Mouse (Mus musculus) neural tube, embryonic 11.5 days (tissue): ENCODE measurements around the gene Speer2. TPM values are rescaled to one million over a fixed set of nuclear protein-coding genes. Genes with fewer than 3 reads are reported as not detected.

Experiments used
- ATAC-seq: fragments of 200-750 bp; cut with Nextera tagmentation; 2 replicates; pipeline ENCODE4 v1.8.0; 2017; ENCODE audit warnings: moderate number of reproducible peaks, mild to moderate bottlenecking, moderate TSS enrichment, moderate library complexity; ENCODE audit not compliant: insufficient read depth, low FRiP score, low TSS enrichment
- DNase-seq: peaks from one replicate; pipeline ENCODE4 v3.0.0-alpha.2; 2015; ENCODE audit warnings: low spot score
- H3K27ac ChIP-seq: fragments of 300-500 bp; sonication (generic); 2 replicates; pipeline ENCODE4 v1.5.1; 2014; ENCODE audit warnings: low read depth, mild to moderate bottlenecking, low read length
- H3K27me3 ChIP-seq: fragments of 300-500 bp; sonication (generic); 2 replicates; pipeline ENCODE4 v1.6.1; 2014; ENCODE audit warnings: mild to moderate bottlenecking, low read length, mixed read lengths; ENCODE audit not compliant: control insufficient read depth, insufficient read depth
- H3K36me3 ChIP-seq: fragments of 300-500 bp; sonication (generic); 2 replicates; pipeline ENCODE4 v1.6.1; 2014; ENCODE audit warnings: mild to moderate bottlenecking, low read length, moderate library complexity, mixed read lengths; ENCODE audit not compliant: control insufficient read depth, insufficient read depth
- H3K4me1 ChIP-seq: fragments of 300-500 bp; sonication (generic); 2 replicates; pipeline ENCODE4 v1.6.1; 2014; ENCODE audit warnings: low read length, mixed read lengths; ENCODE audit not compliant: control insufficient read depth, insufficient read depth
- H3K4me2 ChIP-seq: fragments of 300-500 bp; sonication (generic); 2 replicates; pipeline ENCODE4 v1.6.1; 2014; ENCODE audit warnings: low read depth, mild to moderate bottlenecking, moderate library complexity
- H3K4me3 ChIP-seq: fragments of 300-500 bp; sonication (generic); 2 replicates; pipeline ENCODE4 v1.5.1; 2014; ENCODE audit warnings: low read depth, low read length
- H3K9ac ChIP-seq: fragments of 300-500 bp; sonication (generic); 2 replicates; pipeline ENCODE4 v1.6.1; 2014; ENCODE audit warnings: mild to moderate bottlenecking, low read length
- H3K9me3 ChIP-seq: fragments of 300-500 bp; sonication (generic); 2 replicates; pipeline ENCODE4 v1.6.1; 2016; ENCODE audit warnings: low read length; ENCODE audit not compliant: control insufficient read depth
- WGBS: fragments of 180-500 bp; shearing (Covaris S2); extraction: QIAGEN DNeasy Blood & Tissue Kit; methylation state at CpG from one replicate; pipeline ENCODE4 v1.1.7; 2014; 5-methylcytosine and 5-hydroxymethylcytosine counted together
- polyA plus RNA-seq: library from polyadenylated mRNA; unstranded; fragments of >200 nt; fragmentation: Nextera tagmentation; extraction: Ambion mirVana; gene quantifications from 2 replicates; pipeline ENCODE4 v1.2.1, GENCODE M21; 2014

Speer2 gene
- not detected in 2 replicates for polyA plus RNA-seq

- DNase-seq: no peak
- ATAC-seq: no peak
These were observed at the start of gene Speer2 for GRCm38 (mm10) chr16:69863644-69864043. Gene Speer2, minus strand, starts transcription at chr16:69863744.

DNA sequence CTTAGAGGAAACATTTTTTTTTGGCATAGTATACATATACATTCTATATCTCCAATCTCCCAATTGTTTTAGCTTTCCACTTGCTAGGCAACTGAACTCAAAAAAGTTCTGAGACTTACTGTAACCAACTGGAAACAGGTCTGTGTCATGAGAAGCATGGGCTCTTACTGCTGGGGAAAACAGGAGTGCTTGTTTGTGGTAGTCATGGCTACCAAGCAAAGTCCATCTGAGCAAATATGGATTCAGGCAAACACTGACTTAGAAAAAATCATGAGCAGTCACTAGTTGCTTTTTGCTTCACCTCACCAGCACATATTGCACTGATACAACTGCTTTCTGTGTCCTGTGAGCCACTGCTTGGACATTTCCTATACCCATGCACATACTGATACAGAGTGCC is 40.8 kb upstream of the Speer2 start:
- no peak overlapping the region for H3K9ac ChIP-seq
- ATAC-seq (no peak), DNase-seq (no peak)
- no peak overlapping the region for H3K4me2 ChIP-seq
- no peaks in the 10 kb centered on the region for H3K4me1 ChIP-seq
- no peaks in the 10 kb centered on the region for H3K27me3 ChIP-seq
- H3K36me3 ChIP-seq: no peaks in the 10 kb centered on the region
- H3K27ac ChIP-seq: no peak overlapping the region
- no peaks in the 10 kb centered on the region for H3K9me3 ChIP-seq
- H3K4me3 ChIP-seq: no peak overlapping the region

More at GRCm38 (mm10) chr16:69863644-69864043, at the start of gene Speer2:
- H3K4me3 ChIP-seq: no peak within 1 kb of the TSS
- H3K9me3 ChIP-seq: no peaks in the 10 kb centered on the region
- no peak within 1 kb of the TSS for H3K4me2 ChIP-seq
- no peaks in the 10 kb centered on the region for H3K4me1 ChIP-seq
- WGBS: 90% methylated on average over 4 of the region's 4 CpGs
- H3K9ac ChIP-seq: no peak within 1 kb of the TSS
- H3K36me3 ChIP-seq: no peaks in the 10 kb centered on the region
- no peak within 1 kb of the TSS for H3K27ac ChIP-seq
- no peaks in the 10 kb centered on the region for H3K27me3 ChIP-seq

- ATAC-seq (no peak), DNase-seq (no peak)
- Histone ChIP-seq H3K9ac (no peak overlapping the region), H3K4me3 (no peak overlapping the region), H3K9me3 (no peaks in the 10 kb centered on the region), H3K4me1 (no peaks in the 10 kb centered on the region), H3K27ac (no peak overlapping the region), H3K36me3 (no peaks in the 10 kb centered on the region), H3K4me2 (no peak overlapping the region), H3K27me3 (no peaks in the 10 kb centered on the region)
These were observed 17.2 kb upstream of the Speer2 start for GRCm38 (mm10) chr16:69880712-69881111.

DNA sequence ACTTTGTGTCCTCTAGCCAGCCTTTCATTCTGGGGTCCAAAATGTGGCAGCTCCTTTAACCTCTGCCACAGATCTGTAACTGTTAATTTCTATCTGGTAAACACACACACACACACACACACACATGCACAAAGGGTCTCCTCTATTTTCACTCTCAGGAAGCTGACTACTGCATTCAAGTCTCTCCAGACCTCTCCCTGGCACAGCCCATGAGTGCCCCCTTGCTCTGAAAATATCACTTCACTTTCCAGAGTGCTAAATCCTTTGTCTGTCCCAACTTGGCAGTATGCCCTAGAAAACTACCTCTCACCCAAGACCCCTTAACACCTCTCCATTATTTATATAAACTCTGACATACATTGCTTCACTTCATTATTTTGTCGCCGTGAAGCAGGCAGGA is 26.9 kb downstream of the Speer2 start:
- Histone ChIP-seq H3K27me3 (no peaks in the 10 kb centered on the region), H3K9ac (no peak overlapping the region), H3K36me3 (no peaks in the 10 kb centered on the region), H3K4me3 (no peak overlapping the region), H3K4me2 (no peak overlapping the region), H3K9me3 (no peaks in the 10 kb centered on the region), H3K4me1 (no peaks in the 10 kb centered on the region), H3K27ac (no peak overlapping the region)
- ATAC-seq (no peak), DNase-seq (no peak)
- WGBS: 85% methylated on average over 2 of the region's 2 CpGs

DNA sequence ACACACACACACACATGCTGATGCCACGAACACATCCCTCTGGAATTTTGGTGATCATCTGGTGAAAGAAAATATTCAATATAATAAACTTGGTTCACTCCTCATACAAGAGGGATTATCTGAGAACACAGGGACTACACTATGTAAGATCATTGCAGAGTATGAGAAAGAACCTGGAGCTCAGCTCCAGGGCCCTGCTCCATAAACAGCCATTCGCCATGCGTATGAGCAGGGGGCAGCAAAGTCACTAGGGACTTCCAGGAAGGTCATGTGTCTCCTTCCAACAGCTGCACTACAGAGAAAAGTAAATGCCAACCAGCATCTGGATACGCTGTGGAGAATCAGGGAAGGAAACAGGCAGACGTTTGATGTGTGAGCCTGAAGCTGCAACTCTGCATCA is 49.9 kb downstream of the Speer2 start:
- Histone ChIP-seq H3K9me3 (no peaks in the 10 kb centered on the region), H3K36me3 (no peaks in the 10 kb centered on the region), H3K27me3 (no peaks in the 10 kb centered on the region), H3K9ac (no peak overlapping the region), H3K4me3 (no peak overlapping the region), H3K4me1 (no peaks in the 10 kb centered on the region), H3K4me2 (no peak overlapping the region), H3K27ac (no peak overlapping the region)
- DNase-seq: no peak
- 66% methylated on average over 5 of the region's 5 CpGs for WGBS
- no peak for ATAC-seq
